Mouse (Mus musculus) cerebral cortex, adult 2 months (tissue): ENCODE data around the gene Bcas3.

Experiments used
- WGBS: fragments of 180-500 bp; shearing (Covaris S2); methylation state at CpG from one replicate; pipeline ENCODE4 v1.1.7; 2018; 5-methylcytosine and 5-hydroxymethylcytosine counted together

Gene Bcas3

DNA sequence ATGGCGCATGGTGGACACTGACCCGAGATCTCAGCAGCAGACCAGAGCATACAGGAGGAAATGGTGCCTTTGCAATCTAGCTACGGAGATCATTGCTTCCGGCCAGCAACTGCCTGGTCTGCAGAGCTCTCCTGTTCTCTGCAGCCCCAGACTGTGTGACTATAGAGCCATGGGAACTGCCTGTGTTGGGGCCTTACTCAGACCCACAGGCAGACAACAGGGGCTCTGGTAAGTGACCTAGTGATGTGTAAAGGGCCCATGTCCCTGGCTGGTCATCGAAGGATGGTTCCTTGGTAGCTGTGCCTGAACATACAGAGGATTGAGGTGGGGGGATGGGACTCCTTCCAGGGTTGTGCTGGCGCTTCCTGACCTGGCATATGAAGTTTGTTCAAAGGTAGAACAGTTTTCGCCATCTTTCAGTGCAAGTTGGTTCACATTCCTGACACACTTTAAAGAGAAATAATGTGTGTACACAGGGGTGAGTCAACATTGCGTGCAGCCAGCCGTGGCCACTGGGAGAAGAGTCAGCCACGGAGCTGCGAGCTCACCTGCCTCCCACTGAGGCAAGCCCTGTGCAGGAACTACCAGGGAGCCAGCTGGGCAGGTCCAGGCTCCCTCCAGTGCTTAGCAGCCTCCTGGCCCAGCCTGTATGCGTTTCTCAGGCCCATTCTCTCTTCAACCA, 439.7 kb downstream of the Bcas3 start:
- WGBS, result 90% methylated on average over 12 of the region's 12 CpGs

GRCm38 (mm10) chr11:85799456-85799855, 446.5 kb downstream of the Bcas3 start:
- 93% methylated on average over 4 of the region's 4 CpGs for WGBS

GRCm38 (mm10) chr11:85799856-85800255, 446.9 kb downstream of the Bcas3 start:
- WGBS, result 88% methylated on average over 19 of the region's 19 CpGs

- 88% methylated on average over 11 of the region's 11 CpGs for WGBS
These were observed 447.4 kb downstream of the Bcas3 start for GRCm38 (mm10) chr11:85800380-85800779.

- WGBS, result 93% methylated on average over 5 of the region's 5 CpGs
These were observed 451.1 kb downstream of the Bcas3 start for GRCm38 (mm10) chr11:85804048-85804447.

DNA sequence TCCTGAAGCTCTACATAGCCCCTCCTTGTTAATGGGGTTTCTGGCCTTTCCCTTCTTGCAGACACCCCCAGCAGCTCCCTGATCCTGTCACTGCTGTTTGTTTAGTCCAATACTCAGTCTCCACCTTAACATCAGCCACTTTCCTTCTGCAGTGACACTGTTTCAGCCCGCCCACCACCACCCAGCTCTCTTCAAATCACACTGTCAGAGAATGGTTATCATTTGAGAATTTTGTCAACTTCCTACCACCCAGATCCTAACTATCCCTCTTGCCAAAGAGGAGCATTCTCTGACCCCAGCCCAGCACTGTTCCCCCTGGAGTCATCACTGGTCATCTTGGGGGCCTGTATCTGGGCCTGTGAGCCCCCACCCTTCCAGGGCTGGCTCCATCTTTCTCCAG, 452.8 kb downstream of the Bcas3 start:
- 91% methylated on average over 1 of the region's 1 CpGs for WGBS

DNA sequence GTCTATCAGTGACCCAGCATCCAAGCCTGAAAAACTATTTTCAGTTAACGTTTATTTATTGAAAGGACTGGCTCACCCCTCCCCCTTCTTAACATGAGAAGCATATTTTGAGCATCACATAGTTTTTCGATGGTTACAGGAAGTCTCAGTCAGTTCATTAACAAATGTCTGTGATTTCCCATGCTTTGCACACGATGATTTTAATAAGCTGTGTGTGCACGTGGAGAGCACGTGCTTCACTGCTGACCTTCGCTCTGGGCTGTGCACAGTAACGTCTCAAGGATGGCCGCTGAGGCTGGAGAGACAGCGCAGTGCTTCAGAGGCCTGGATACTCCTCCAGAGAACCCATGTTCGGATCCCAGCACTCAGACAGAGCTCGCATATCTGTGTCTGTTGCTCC, 454.4 kb downstream of the Bcas3 start:
- 88% methylated on average over 11 of the region's 11 CpGs for WGBS

DNA sequence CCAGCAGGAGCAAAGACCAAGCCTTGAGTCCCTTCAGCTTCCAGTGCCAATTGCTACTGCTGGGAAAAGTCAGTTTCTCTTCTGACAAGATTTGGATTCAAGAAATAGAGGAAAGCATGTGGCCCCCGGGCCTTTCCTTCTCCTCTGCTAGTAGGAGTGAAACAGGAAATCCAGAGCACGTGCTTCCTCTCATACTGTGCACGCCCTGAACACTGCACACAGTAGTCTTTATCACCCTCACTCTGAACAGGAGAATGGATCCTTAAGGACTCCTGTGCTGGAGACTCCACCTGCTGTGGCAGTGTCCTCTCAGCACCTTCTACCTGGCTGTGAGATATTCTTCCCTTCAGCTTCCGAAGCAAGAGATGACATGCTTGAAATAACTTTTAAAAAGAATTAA, 458.3 kb downstream of the Bcas3 start:
- 79% methylated on average over 4 of the region's 4 CpGs for WGBS

GRCm38 (mm10) chr11:85811676-85812075, 458.7 kb downstream of the Bcas3 start:
- 90% methylated on average over 5 of the region's 5 CpGs for WGBS

DNA sequence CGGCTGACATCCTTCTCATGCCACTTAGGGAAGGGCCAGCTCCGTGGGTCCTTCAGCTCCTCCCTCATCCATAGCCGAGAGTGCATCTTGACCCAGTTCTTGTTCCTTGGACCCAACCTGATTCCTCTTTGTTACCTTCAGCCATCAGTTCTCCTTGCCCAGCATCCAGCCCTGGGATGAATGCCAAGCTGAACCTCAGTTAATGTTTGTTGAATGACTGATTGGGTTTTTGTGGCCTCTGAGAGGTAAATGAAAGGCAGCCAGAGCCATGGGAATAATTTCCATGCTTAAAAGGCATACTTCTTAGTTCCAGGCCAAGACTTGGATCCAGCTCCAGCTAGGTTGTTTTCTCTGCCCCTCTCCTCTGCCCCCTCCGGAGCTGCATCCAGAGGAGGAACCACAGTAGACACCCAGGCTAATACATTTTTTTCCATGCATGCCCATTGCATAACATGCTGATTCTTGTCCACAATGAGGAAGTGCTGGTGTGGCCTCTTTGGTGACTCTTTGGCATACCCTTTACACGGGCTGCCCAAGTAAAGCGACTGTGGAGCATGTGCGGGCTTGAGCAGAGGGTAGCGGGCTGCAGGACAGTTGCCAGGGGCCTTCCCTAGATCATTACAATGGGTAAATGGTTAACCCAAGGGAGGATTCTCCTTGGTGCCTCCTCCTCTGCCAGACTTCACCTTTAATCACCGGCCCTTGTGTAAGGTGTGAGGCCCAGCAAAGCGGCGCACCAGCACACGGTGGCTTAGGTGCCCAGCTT, 459.4 kb downstream of the Bcas3 start:
- 87% methylated on average over 12 of the region's 12 CpGs for WGBS

DNA sequence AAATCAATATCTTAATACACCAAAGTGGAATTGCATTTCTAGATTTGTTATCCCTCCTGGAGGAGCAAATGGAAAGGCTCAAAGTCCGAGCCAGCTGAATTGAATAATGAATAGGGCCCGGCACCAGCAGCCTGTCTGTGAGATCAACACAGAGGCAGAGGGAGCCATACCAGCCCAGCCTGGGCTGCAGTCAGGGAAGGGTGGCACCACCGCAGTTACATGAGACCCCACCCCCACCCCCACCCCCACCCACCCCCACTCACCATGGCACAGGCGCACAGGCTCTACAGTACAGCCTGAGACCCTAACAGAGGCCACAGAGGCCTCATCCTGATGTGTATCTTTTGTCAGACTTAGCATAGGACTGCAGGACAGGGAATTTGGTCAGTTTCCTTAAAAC, 461.7 kb downstream of the Bcas3 start:
- 61% methylated on average over 4 of the region's 4 CpGs for WGBS

DNA sequence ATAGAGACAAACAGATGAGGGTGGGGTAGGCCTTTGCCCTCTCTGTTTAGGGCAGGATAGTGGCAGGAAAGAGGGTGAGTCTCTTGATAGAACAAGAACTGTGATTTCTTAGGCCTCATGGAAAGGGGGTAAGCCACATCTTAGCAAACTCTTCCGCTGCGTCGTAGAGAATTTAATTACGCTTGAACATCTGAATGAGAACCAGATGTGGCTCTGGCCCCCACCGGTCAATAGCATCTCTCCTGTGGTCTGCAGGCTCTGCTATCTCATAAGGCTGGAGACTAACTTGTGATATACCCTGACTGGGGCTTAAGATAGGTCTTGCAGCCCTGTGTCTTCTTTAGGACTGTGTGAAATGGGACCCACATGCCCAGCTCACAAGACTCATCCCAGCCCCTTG, 463.5 kb downstream of the Bcas3 start:
- WGBS, result 95% methylated on average over 5 of the region's 5 CpGs

GRCm38 (mm10) chr11:85818401-85818800, 465.4 kb downstream of the Bcas3 start:
- WGBS, result 96% methylated on average over 3 of the region's 3 CpGs

DNA sequence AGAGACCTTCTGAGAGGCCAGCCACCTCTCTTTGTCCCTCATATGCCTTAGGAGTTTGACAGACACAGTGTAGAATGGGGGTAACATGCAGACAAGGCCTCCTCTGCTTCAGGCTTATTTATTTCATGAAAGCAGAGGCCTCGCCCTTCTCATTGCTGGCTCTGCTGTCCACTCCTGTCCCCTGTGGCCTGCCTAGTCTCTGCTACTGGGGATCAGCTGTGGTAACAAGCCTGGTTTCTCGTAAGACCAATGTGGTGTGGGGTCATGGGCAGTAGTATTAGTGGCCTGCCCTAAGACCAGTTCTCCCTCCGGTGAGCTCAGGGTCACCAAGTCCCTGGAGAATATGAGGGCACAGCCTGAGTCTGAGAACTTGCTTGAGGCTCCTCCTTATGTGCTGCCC, 468.0 kb downstream of the Bcas3 start:
- WGBS, result 92% methylated on average over 3 of the region's 3 CpGs

DNA sequence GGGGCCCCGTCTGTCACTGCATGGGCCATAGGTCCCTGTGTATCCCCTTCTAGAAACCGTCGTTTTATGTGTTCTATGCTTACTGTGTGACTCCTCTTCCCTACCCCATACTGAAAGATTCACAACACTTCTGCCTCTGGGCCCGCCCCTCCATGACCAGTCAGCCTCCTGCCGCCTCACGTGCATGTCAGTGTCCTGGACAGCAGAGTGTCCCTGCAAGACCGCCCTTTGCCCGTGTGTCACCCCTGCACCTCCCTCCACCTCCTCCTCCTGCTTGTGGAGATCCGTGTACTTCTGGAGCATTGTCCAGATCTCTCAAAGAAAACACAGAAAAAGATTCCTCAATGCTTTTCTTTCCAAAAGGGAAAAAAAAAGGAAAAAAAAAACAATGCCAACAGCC, 468.7 kb downstream of the Bcas3 start:
- 87% methylated on average over 9 of the region's 9 CpGs for WGBS

- WGBS, result 40% methylated on average over 6 of the region's 6 CpGs
These were observed 470.2 kb downstream of the Bcas3 start for GRCm38 (mm10) chr11:85823181-85823580.

- 96% methylated on average over 4 of the region's 4 CpGs for WGBS
These were observed 470.8 kb downstream of the Bcas3 start for GRCm38 (mm10) chr11:85823794-85824193.

DNA sequence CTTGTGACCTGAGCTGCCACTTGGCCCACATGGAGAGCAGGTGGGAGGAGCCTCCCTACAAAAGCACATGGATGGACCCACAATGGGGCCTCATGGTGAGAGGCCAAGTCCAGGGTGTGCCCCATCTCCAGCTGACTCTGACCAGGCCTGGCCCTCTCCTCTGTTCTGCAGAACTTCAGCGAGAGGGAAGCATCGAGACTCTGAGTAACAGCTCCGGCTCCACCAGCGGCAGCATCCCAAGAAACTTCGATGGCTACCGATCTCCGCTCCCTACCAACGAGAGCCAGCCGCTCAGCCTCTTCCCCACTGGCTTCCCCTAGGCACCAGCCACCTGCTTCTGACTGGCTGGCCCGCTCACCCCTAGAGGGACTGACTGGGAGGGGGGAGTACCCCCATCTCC, 472.1 kb downstream of the Bcas3 start:
- 91% methylated on average over 10 of the region's 10 CpGs for WGBS

GRCm38 (mm10) chr11:85825823-85826222, 472.9 kb downstream of the Bcas3 start:
- 94% methylated on average over 7 of the region's 7 CpGs for WGBS

GRCm38 (mm10) chr11:85827342-85827741, 474.4 kb downstream of the Bcas3 start:
- 66% methylated on average over 9 of the region's 9 CpGs for WGBS

DNA sequence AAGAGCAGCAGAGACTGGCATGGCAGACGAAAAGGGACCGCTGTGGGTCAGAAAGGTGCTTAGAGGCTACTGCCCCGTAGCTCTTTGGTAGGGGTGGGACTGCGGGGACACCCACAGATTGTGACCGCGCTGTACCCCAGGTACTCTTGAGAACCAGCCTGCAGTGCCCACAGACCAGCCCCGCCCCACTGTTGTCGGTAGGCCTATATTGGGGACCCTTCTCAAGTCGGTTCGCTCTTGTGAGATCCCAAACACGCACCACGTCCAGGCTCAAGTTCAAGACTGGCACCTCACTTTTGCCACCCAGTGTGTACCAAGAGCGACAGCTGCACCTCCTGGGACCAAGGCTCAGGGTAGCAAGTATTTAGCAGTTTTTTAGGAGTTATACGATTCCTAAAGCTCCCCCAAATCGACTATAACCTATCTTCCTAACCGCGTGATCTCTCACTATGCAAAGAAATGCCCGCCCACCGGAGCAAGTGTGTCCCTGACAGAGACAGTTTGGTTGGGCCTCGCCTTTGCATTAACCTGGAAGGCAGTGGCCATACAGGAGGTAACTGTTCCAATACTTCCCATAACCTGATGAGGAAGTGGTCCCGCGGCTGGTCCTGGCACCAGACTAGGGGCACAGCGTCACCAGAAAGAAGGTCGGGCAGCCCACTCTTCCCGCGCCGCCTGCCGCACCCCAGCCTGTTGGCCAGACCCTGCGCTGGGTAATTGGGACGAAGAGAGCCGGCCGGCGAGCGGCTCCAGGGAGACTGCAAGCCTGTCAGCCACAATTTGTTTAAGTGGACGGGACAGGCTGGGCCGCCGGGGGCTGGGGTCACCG, 475.9 kb downstream of the Bcas3 start:
- 35% methylated on average over 38 of the region's 38 CpGs for WGBS
